Mouse (Mus musculus): ENCODE data around the gene 0610030E20Rik. TPM values are rescaled to one million over a fixed set of nuclear protein-coding genes. Genes with fewer than 3 reads are reported as not detected.

The 0610030E20Rik gene
- polyA plus RNA-seq, 1 experiment from 2014 or later = 30.0 TPM

DNA sequence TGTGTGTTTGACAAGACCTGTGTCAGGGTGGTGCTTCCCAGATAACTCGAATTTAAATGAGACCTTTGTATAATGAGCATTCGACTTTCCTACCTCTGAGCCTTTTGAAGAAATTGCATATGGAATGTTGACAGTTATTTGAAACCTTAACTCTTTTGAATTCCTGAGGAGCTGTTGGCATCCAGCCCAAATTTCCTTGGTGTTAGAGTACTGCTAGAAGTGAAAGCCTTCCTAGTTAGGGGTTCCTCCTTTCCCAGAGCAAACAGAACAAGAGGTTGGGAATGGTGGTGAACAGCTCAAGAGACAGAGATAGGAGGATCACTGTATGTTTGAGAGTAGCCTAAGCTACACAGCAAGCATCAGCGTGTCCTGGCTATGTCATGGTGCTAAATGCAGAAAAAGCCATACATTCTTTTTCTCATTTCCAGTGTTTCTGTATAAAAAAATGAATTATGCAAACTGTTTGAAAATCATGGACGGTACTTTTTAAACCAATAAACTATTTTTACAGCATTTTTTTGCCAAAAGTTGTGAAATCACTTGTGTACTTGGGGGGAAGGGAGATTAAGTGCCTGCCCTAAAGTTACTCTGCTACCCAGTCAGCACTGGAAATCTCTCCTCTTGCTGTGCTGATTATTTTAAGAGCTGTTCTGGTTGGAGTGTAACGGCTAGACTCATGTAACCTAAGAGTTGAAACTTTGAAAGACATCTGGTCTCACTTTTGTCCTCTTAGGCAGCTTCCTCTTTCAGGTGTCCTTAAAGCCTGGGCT is 5.7 kb downstream of the 0610030E20Rik start:
- 0 out of 2 replicates have a peak overlapping the region, but pooled peaks have one; percentile 32 for H3K27ac ChIP-seq
- H3K4me1 ChIP-seq = peaks cover 44% of the 10 kb centered on the region

GRCm38 (mm10) chr6:72354025-72354424 is 6.9 kb downstream of the 0610030E20Rik start:
- H3K4me2 ChIP-seq (replicated peaks) = no peak overlapping the region
- peaks cover 37% of the 10 kb centered on the region; the same call in 1 of the 2 replicates for H3K4me1 ChIP-seq
- no peaks in the 10 kb centered on the region for H3K9me3 ChIP-seq
- peaks cover 31% of the 10 kb centered on the region for H3K36me3 ChIP-seq
- WGBS = 57% methylated on average over 1 of the region's 1 CpGs
- H3K27me3 ChIP-seq = no peaks in the 10 kb centered on the region
- H3K4me3 ChIP-seq = no peak overlapping the region
- no peak overlapping the region for H3K9ac ChIP-seq
- ATAC-seq (ENCODE audit: insufficient number of reproducible peaks, insufficient read depth, low FRiP score, low TSS enrichment) = no peak
- no peak overlapping the region for H3K27ac ChIP-seq

More for the DNA sequence above, 5.7 kb downstream of the 0610030E20Rik start:
- WGBS = 46% methylated on average over 5 of the region's 5 CpGs
- H3K36me3 ChIP-seq = peaks cover 21% of the 10 kb centered on the region
- no peak overlapping the region for H3K4me3 ChIP-seq
- H3K9me3 ChIP-seq = no peaks in the 10 kb centered on the region
- no peak for ATAC-seq (ENCODE audit: insufficient number of reproducible peaks, insufficient read depth, low FRiP score, low TSS enrichment)
- H3K9ac ChIP-seq = no peak overlapping the region
- H3K4me2 ChIP-seq (replicated peaks) = no peak overlapping the region
- H3K27me3 ChIP-seq = no peaks in the 10 kb centered on the region

DNA sequence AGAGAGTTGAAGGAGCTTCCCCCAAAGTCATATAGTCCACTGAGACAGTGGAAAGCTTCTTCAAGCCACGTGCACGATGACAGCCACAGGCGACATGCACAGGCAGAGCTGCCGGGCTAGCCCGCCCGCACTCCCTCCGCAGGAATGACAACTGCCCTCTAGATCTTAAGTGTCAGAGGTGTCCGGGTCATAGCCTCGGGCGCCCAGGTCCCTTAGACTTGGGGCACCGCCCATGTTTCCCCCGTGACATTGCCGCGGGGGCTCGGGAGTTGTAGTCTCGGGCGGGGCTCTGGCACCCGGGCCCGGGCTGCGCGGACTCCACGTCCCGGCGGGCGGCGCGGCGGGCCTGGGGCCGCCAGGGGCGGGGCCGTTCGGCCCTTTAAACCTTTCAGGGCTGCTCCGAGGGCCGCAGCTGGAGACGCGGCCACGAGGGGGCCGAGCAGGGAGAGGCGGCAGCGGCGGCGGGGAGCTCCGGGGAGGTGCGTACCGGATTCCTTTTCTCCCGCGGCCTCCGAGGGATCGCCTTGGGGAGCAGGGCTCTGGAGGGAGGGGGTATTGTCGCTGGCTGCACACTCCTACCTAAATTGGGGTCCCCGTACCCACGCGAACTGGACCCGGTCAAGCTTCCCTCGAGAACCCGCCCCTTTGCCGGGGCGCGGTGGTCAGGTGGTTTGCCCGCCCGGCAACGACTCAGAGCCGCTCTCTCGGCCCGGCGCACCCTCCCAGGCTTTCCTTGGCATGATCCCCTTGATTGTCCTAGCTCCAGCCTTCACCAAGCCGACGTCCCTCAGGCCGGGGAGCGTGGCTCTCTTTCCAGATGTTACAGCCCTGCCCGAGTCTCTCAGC is 8.2 kb downstream of the 0610030E20Rik start, which contains the start of gene Tmem150a:
Gene Tmem150a (plus strand): TSS at position 382 of the 846 bp plus-strand sequence.
- peaks cover 37% of the 10 kb centered on the region; the same call in 1 of the 2 replicates for H3K4me1 ChIP-seq

DNA sequence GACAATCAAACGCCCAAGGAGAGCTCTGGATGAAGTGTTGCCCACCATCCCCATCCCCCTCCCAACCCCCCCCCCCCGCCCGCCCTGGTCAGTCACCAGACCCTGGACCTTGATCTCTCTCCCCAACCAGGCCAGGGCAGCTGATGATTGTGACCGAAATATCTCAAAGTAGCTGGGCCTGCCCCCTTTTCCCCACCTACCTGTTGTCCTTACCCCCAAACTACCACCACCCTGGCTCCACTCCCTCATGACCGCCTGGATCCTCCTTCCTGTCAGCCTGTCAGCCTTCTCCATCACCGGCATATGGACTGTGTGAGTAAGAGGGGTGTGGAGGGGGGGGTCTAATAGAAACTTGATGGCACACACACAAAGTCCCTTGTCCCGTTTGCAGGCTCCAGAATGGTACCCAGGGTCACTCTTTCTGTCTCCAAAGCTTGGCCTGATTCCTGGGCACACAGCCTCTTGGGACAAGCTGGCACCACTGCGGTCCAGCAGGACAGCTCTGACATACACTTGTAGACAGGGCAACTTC is 8.9 kb downstream of the 0610030E20Rik start:
- H3K4me3 ChIP-seq = peak overlapping the region; percentile 54
- no peak; the same call in 1 of the 2 replicates for ATAC-seq (ENCODE audit: insufficient number of reproducible peaks, insufficient read depth, low FRiP score, low TSS enrichment)
- peak overlapping the region; percentile 92 for H3K4me2 ChIP-seq (replicated peaks)
- no peaks in the 10 kb centered on the region for H3K9me3 ChIP-seq
- peaks cover 39% of the 10 kb centered on the region; the same call in 1 of the 2 replicates for H3K4me1 ChIP-seq
- H3K36me3 ChIP-seq = peaks cover 27% of the 10 kb centered on the region
- 35% methylated on average over 7 of the region's 8 CpGs for WGBS
- H3K27ac ChIP-seq = no peak overlapping the region
- peak overlapping the region; percentile 60 for H3K9ac ChIP-seq
- no peaks in the 10 kb centered on the region for H3K27me3 ChIP-seq

More for the DNA sequence above, 8.2 kb downstream of the 0610030E20Rik start, which contains the start of gene Tmem150a:
- H3K9me3 ChIP-seq = no peaks in the 10 kb centered on the region
- H3K27me3 ChIP-seq = no peaks in the 10 kb centered on the region
- H3K27ac ChIP-seq = 0 out of 2 replicates have a peak within 1 kb of the TSS, but pooled peaks have one; percentile 18
- H3K4me3 ChIP-seq = peak within 1 kb of the TSS; percentile 54
- H3K9ac ChIP-seq = peak within 1 kb of the TSS; percentile 60
- peaks cover 30% of the 10 kb centered on the region for H3K36me3 ChIP-seq
- WGBS = under 1% methylated on average over 71 of the region's 71 CpGs
- H3K4me2 ChIP-seq (replicated peaks) = peak within 1 kb of the TSS; percentile 92
- ATAC-seq (ENCODE audit: insufficient number of reproducible peaks, insufficient read depth, low FRiP score, low TSS enrichment) = peak; percentile 73

DNA sequence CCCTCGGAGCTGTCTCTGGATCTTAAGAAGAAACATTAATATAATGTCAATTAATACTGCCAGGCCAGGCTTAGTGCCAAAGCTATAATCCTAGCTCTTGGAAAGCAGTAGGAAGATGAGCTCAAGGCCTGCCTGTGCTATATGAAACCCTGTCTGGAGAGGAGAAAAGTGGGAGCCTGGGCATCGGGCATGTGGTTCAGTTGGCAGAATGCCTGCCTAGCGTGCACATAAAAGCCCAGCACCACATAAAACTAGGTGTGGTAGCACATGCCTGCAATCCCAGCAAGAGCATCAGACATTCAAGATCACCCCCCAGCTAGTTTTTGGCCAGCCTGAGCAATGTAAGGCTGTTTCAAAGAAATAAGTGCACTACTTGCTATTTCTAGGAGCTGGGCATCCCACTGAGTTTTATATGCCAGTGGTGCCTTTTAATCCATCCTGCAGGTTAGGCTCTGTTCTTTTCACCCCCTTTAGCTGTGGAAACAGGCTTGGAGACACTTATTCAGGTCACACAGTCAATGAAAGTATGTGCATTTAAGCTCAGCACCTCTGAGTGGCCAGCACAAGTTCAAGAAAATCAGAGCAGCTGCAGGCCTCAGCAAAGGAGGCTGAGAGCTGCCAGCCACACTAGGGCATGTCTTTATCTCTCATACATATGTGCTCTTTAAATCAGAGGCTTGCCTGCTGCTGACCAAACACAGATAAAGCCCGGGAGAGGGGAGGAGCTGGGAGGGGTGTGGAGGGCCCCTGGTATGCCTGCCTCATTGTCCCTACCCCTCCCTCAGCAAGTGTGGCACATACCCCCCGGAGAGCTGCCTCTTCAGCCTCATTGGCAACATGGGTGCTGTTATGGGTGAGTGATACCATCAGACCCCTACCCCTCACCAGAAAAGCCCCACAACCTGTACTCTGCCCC is 10.3 kb downstream of the 0610030E20Rik start:
- 87% methylated on average over 5 of the region's 5 CpGs for WGBS
- H3K9ac ChIP-seq = 0 out of 2 replicates have a peak overlapping the region, but pooled peaks have one; percentile 0
- H3K4me3 ChIP-seq = no peak overlapping the region
- no peak overlapping the region for H3K27ac ChIP-seq
- no peaks in the 10 kb centered on the region for H3K27me3 ChIP-seq
- H3K4me2 ChIP-seq (replicated peaks) = no peak overlapping the region
- peaks cover 27% of the 10 kb centered on the region for H3K36me3 ChIP-seq
- H3K4me1 ChIP-seq = peaks cover 37% of the 10 kb centered on the region
- H3K9me3 ChIP-seq = no peaks in the 10 kb centered on the region
- no peak for ATAC-seq (ENCODE audit: insufficient number of reproducible peaks, insufficient read depth, low FRiP score, low TSS enrichment)

- no peak overlapping the region for H3K9ac ChIP-seq
- H3K9me3 ChIP-seq = no peaks in the 10 kb centered on the region
- H3K4me3 ChIP-seq = no peak overlapping the region
- H3K4me2 ChIP-seq (replicated peaks) = no peak overlapping the region
- no peaks in the 10 kb centered on the region for H3K27me3 ChIP-seq
- no peak for ATAC-seq (ENCODE audit: insufficient number of reproducible peaks, insufficient read depth, low FRiP score, low TSS enrichment)
- H3K36me3 ChIP-seq = peaks cover 27% of the 10 kb centered on the region
- H3K4me1 ChIP-seq = peaks cover 29% of the 10 kb centered on the region
- 90% methylated on average over 10 of the region's 10 CpGs for WGBS
- H3K27ac ChIP-seq = no peak overlapping the region
Observed at GRCm38 (mm10) chr6:72358086-72358764, 11.1 kb downstream of the 0610030E20Rik start.

GRCm38 (mm10) chr6:72359343-72359742 is 12.2 kb downstream of the 0610030E20Rik start:
- ATAC-seq (ENCODE audit: insufficient number of reproducible peaks, insufficient read depth, low FRiP score, low TSS enrichment) = no peak
- no peaks in the 10 kb centered on the region for H3K9me3 ChIP-seq
- no peak overlapping the region for H3K9ac ChIP-seq
- H3K4me2 ChIP-seq (replicated peaks) = no peak overlapping the region
- H3K27ac ChIP-seq = no peak overlapping the region
- peaks cover 27% of the 10 kb centered on the region for H3K36me3 ChIP-seq
- H3K4me3 ChIP-seq = no peak overlapping the region
- H3K4me1 ChIP-seq = peaks cover 25% of the 10 kb centered on the region
- no peaks in the 10 kb centered on the region for H3K27me3 ChIP-seq
- 69% methylated on average over 2 of the region's 2 CpGs for WGBS

DNA sequence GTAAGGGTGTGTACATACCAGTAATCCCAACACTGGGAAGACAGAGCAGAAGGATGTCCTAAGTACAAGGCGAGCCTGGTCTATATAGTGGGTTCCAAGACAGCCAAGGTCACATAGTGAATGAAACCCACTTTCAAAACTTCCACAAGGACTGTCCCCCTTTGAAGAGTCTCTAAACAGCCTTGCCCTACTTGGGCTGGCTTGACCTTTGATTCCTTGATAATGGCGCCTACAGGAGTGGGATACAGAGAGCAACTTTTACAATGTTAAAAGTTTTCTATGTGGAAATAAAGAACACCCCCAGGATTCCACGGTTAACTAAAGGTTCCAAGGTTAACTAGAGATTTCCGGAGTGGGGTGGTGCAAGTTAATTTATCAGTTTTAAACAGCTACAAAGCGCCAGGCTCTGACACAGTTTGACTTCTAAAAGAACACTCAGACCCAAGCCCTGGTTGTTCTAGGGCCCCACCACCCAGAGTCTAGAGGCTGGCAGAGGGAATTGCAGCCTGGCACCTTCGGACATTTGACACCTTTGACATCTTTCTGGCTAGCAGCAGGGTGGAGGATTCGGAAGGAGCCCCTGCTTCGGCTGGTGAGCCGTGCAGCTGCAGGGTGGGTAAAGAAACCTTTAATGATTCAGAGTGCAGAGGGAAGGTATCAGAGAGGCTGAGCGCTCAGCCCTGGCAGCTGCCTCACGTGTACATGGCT is 12.9 kb downstream of the 0610030E20Rik start:
- ATAC-seq (ENCODE audit: insufficient number of reproducible peaks, insufficient read depth, low FRiP score, low TSS enrichment) = no peak
- 84% methylated on average over 11 of the region's 11 CpGs for WGBS

DNA sequence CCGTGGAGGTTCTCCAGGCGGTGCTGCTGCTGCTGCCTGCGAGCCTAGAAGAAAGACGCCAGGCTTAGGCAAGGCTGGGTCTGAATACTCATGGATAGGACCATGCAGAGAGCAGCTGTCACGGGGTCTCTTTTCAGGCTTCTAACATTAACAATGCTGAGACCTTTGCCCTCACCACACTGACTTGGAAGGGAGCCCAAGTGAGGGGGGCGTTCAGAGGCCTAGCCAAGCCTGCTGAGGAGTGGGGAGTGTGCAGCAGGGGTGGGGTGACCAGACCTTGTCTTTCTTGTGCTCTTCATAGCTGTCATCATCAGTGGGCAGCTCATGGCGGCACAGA is 13.4 kb downstream of the 0610030E20Rik start:
- Histone ChIP-seq H3K27ac (no peak overlapping the region), H3K27me3 (no peaks in the 10 kb centered on the region), H3K36me3 (peaks cover 27% of the 10 kb centered on the region), H3K9ac (no peak overlapping the region), H3K4me2 (replicated peaks) (no peak overlapping the region), H3K4me3 (no peak overlapping the region), H3K9me3 (no peaks in the 10 kb centered on the region), H3K4me1 (peaks cover 18% of the 10 kb centered on the region)
- 83% methylated on average over 7 of the region's 7 CpGs for WGBS
- no peak for ATAC-seq (ENCODE audit: insufficient number of reproducible peaks, insufficient read depth, low FRiP score, low TSS enrichment)

More for the DNA sequence above, 12.9 kb downstream of the 0610030E20Rik start:
- no peak overlapping the region for H3K4me2 ChIP-seq (replicated peaks)
- peaks cover 19% of the 10 kb centered on the region for H3K4me1 ChIP-seq
- no peaks in the 10 kb centered on the region for H3K9me3 ChIP-seq
- no peak overlapping the region for H3K9ac ChIP-seq
- H3K4me3 ChIP-seq = no peak overlapping the region
- H3K27ac ChIP-seq = no peak overlapping the region
- no peaks in the 10 kb centered on the region for H3K27me3 ChIP-seq
- peaks cover 27% of the 10 kb centered on the region for H3K36me3 ChIP-seq

GRCm38 (mm10) chr6:72361121-72361551 is 14.0 kb downstream of the 0610030E20Rik start:
- no peak for ATAC-seq (ENCODE audit: insufficient number of reproducible peaks, insufficient read depth, low FRiP score, low TSS enrichment)

More at GRCm38 (mm10) chr6:72361121-72361551, 14.0 kb downstream of the 0610030E20Rik start:
- Histone ChIP-seq H3K4me3 (peak overlapping the region; percentile 58), H3K9ac (0 out of 2 replicates have a peak overlapping the region, but pooled peaks have one; percentile 55), H3K36me3 (peaks cover 27% of the 10 kb centered on the region), H3K9me3 (no peaks in the 10 kb centered on the region), H3K4me1 (peaks cover 12% of the 10 kb centered on the region), H3K4me2 (replicated peaks) (peak overlapping the region; percentile 68), H3K27ac (no peak overlapping the region), H3K27me3 (no peaks in the 10 kb centered on the region)
- WGBS = 61% methylated on average over 5 of the region's 5 CpGs

All from embryonic facial prominence, embryonic 12.5 days (tissue).